Mouse (Mus musculus) forebrain, embryonic 13.5 days (tissue): ENCODE data around the gene Camsap1. TPM values are rescaled to one million over a fixed set of nuclear protein-coding genes. Genes with fewer than 3 reads are reported as not detected.

Source experiments
- ATAC-seq: fragments of 200-750 bp; cut with Nextera tagmentation; 2 replicates; pipeline ENCODE4 v1.8.0; 2017
- H3K27ac ChIP-seq: fragments of 300-500 bp; sonication (generic); 2 replicates; pipeline ENCODE4 v1.5.1; 2015; ENCODE audit warnings: inconsistent platforms, mild to moderate bottlenecking, moderate library complexity
- H3K27me3 ChIP-seq: fragments of 300-500 bp; sonication (generic); 2 replicates; pipeline ENCODE4 v1.6.1; 2015; ENCODE audit warnings: mild to moderate bottlenecking, inconsistent platforms
- H3K36me3 ChIP-seq: fragments of 300-500 bp; sonication (generic); 2 replicates; pipeline ENCODE4 v1.6.1; 2015; ENCODE audit warnings: mild to moderate bottlenecking, inconsistent platforms; ENCODE audit not compliant: poor library complexity, severe bottlenecking
- H3K4me1 ChIP-seq: fragments of 300-500 bp; sonication (generic); 2 replicates; pipeline ENCODE4 v1.6.1; 2015; ENCODE audit warnings: inconsistent platforms
- H3K4me2 ChIP-seq: fragments of 300-500 bp; sonication (generic); 2 replicates; pipeline ENCODE4 v1.6.1; 2015; ENCODE audit warnings: inconsistent platforms, mild to moderate bottlenecking, moderate library complexity
- H3K4me3 ChIP-seq: fragments of 300-500 bp; sonication (generic); 2 replicates; pipeline ENCODE4 v1.5.1; 2015; ENCODE audit warnings: mild to moderate bottlenecking, inconsistent platforms
- H3K9ac ChIP-seq: fragments of 300-500 bp; sonication (generic); 2 replicates; pipeline ENCODE4 v1.6.1; 2015; ENCODE audit warnings: mild to moderate bottlenecking, inconsistent platforms
- H3K9me3 ChIP-seq: fragments of 300-500 bp; sonication (generic); replicated peaks from 2 replicates; pipeline ENCODE4 v1.6.1; 2016; ENCODE audit warnings: inconsistent platforms
- WGBS: fragments of 180-500 bp; shearing (Covaris S2); methylation state at CpG from one replicate; pipeline ENCODE4 v1.1.7; 2015; 5-methylcytosine and 5-hydroxymethylcytosine counted together
- polyA plus RNA-seq: library from polyadenylated mRNA; unstranded; fragments of >200 nt; fragmentation: Nextera tagmentation; extraction: Ambion mirVana; gene quantifications from 2 replicates; pipeline ENCODE4 v1.2.1, GENCODE M21; 2015

Camsap1 gene
- polyA plus RNA-seq: 30.7 and 35.1 TPM in 2 replicates

DNA sequence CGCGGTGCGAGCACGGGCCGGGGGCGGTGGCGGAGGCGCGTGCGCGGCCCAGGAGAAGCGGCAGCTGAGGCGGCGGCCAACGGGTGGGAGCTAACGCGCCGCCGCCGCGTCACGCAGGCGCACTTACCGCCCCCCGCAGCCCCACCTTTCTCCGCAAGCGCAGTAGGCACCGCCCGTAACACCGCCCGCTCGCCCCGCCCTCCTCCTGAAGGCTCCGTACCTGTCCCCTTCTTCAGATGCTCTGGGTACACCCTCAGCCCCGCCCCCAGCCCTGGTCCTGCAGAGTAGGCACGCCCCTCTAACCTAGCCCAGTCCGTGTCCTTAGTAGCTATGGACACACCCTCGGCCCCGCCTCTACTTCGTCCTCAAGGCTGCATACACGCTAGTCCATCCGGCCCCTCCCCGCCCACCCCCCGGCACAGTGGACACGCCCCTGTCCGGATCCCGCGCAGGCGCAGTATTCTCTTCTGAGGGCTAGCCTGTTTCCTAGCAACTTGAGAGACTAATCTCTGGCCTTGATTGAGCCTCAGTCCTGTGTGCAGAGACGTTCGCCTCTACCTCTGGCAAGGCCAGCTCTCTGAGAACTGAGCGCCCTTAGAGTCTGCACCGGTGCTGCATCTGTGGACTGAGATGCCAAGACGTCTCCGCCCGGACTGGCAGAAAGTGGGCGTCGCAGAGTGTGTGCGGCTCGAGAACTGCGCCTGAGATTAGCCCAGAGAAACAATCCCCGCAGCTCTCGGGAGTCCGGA lies at the start of gene Camsap1:
Gene Camsap1 (minus strand): TSS at position 124 of the 749 bp plus-strand sequence.
- Histone ChIP-seq H3K27ac (peak within 1 kb of the TSS; percentile 96), H3K4me3 (peak within 1 kb of the TSS; percentile 82), H3K4me1 (peaks cover 48% of the 10 kb centered on the region), H3K27me3 (no peaks in the 10 kb centered on the region), H3K9me3 (no peaks in the 10 kb centered on the region), H3K36me3 (0 out of 2 replicates have a peak, but pooled peaks cover 3% of the 10 kb centered on the region), H3K4me2 (peak within 1 kb of the TSS; percentile 91), H3K9ac (peak within 1 kb of the TSS; percentile 99)
- peak; percentile 98 for ATAC-seq
- under 1% methylated on average over 54 of the region's 64 CpGs for WGBS

- H3K36me3 ChIP-seq: no peaks in the 10 kb centered on the region
These were observed 47.2 kb upstream of the Camsap1 start for GRCm38 (mm10) chr2:26030288-26030687.

DNA sequence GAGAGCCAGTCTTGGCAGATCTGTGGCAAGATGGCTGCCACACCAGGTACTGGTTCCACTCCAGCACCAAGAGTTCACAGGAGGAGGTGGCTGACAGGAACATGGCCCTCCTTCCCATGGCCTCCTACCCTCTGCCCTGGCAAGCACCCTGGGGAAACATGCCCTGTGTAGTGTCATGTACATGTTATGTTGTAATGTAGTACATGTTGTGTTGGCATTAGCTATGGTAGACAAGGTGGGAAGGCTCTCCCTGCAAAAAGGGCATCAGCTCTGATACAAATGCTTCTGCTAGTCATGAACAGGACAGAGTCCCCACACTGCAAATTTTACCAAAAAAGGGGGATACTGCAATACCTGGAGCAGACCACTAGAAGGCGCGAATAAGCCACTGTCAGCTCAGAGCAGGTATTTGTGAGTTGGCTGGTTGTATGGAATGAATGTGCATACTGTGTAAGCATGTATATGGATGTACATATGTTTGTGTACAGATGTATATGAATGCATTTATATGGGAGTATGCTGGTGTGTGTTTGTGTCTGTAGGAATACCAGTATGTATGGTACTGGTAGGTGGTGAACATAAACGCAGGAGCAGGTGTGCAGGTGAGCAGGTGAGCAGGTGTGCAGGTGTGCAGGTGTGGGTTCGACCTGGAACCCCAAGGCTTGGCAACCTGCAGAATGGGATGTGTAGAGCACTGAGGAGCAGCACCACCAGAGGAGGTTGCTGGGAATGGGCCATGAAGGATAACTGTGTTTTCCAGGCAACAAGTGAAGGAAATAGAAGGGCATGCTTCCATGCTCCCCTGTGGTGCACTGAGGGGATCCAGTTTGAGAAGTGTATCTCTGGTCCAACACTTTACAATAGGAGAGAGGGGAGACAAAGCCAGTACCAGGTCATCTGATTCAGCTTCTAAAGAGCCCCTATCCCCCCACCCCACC lies 41.3 kb upstream of the Camsap1 start:
- Histone ChIP-seq H3K27me3 (0 out of 2 replicates have a peak, but pooled peaks cover 2% of the 10 kb centered on the region), H3K4me3 (no peak overlapping the region), H3K9me3 (no peaks in the 10 kb centered on the region), H3K9ac (no peak overlapping the region), H3K4me2 (no peak overlapping the region), H3K4me1 (peaks cover 16% of the 10 kb centered on the region), H3K36me3 (no peaks in the 10 kb centered on the region), H3K27ac (no peak overlapping the region)
- WGBS: 36% methylated on average over 4 of the region's 4 CpGs
- ATAC-seq: no peak

More at GRCm38 (mm10) chr2:26030288-26030687, 47.2 kb upstream of the Camsap1 start:
- H3K4me1 ChIP-seq: no peaks in the 10 kb centered on the region
- no peaks in the 10 kb centered on the region for H3K9me3 ChIP-seq
- ATAC-seq: no peak
- WGBS: 48% methylated on average over 3 of the region's 3 CpGs
- H3K4me3 ChIP-seq: no peak overlapping the region
- H3K27me3 ChIP-seq: peaks cover 16% of the 10 kb centered on the region; the same call in 1 of the 2 replicates
- no peak overlapping the region for H3K9ac ChIP-seq
- H3K27ac ChIP-seq: no peak overlapping the region
- H3K4me2 ChIP-seq: no peak overlapping the region

DNA sequence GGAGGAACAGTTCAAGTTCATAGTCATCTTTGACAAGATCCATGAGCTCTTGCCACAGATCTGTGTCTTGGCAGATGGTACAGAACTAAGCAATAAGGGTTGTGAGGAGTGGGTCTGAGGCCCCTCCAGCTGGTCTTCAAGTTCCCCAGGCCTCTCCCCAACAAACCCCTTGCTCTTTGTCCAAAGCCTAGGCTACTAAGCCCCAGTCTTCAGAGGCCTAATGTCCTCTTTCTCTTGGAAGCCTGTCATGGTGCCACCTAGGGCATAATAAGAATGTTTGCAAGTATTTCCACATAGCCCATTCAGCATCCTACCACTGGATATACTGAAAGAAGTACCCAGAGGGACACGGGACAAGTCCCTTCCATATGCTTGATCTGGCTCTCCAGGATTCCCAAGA lies 39.5 kb upstream of the Camsap1 start:
- Histone ChIP-seq H3K9me3 (no peaks in the 10 kb centered on the region), H3K4me2 (no peak overlapping the region), H3K36me3 (peaks cover 3% of the 10 kb centered on the region; the same call in 1 of the 2 replicates), H3K9ac (no peak overlapping the region), H3K27ac (no peak overlapping the region), H3K4me1 (peaks cover 16% of the 10 kb centered on the region), H3K4me3 (no peak overlapping the region), H3K27me3 (0 out of 2 replicates have a peak, but pooled peaks cover 2% of the 10 kb centered on the region)
- WGBS: 79% methylated on average over 1 of the region's 1 CpGs
- no peak for ATAC-seq

- Histone ChIP-seq H3K4me1 (peaks cover 16% of the 10 kb centered on the region), H3K4me2 (peak overlapping the region; percentile 48; the same call in 1 of the 2 replicates), H3K27ac (no peak overlapping the region), H3K9ac (no peak overlapping the region), H3K27me3 (0 out of 2 replicates have a peak, but pooled peaks cover 2% of the 10 kb centered on the region), H3K4me3 (no peak overlapping the region), H3K9me3 (no peaks in the 10 kb centered on the region), H3K36me3 (peaks cover 3% of the 10 kb centered on the region; the same call in 1 of the 2 replicates)
- WGBS: 84% methylated on average over 8 of the region's 8 CpGs
- ATAC-seq: no peak
These were observed 39.1 kb upstream of the Camsap1 start for GRCm38 (mm10) chr2:26022258-26022565.

DNA sequence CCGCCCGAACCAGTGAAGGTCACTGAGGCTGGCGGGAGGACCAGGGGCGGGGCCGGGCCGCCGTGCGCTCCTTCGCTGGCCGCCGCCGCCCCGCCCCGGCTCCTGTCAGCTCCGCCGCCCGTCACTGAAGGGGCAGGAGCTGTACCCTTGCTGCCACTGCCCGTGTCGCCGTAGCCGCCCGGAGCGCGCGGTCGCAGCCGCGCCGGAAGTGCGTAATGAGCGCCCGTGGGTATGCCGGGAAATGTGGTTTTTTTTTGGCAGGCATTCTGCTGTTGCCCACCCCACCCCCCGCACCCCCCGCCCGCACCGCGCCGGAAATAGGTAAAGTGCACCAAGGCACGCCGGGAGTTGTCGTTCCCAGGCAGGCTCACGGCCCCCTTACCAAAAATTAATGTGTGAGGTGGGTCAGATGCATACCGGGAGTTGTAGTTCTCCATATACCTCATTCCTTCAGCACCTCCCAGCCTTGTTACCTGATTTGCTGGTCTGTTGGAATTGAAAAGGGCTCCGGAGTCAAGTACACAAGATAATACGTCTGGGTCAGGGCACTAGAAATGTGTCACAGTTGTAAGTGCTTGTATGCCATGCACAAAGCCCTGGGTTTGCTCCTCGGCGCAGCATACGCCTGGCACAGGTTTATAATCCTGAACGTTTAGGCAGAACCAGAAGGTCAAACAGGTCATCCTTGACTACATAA lies 38.6 kb upstream of the Camsap1 start, which contains the start of gene Ubac1:
Gene Ubac1 (minus strand): TSS at position 187 of the 697 bp plus-strand sequence.
- Histone ChIP-seq H3K4me1 (peaks cover 16% of the 10 kb centered on the region), H3K27ac (peak within 1 kb of the TSS; percentile 79), H3K9me3 (no peaks in the 10 kb centered on the region), H3K27me3 (0 out of 2 replicates have a peak, but pooled peaks cover 2% of the 10 kb centered on the region), H3K36me3 (peaks cover 3% of the 10 kb centered on the region; the same call in 1 of the 2 replicates), H3K9ac (peak within 1 kb of the TSS; percentile 79), H3K4me2 (peak within 1 kb of the TSS; percentile 95), H3K4me3 (peak within 1 kb of the TSS; percentile 85)
- peak; percentile 95 for ATAC-seq
- WGBS: 6% methylated on average over 49 of the region's 50 CpGs

DNA sequence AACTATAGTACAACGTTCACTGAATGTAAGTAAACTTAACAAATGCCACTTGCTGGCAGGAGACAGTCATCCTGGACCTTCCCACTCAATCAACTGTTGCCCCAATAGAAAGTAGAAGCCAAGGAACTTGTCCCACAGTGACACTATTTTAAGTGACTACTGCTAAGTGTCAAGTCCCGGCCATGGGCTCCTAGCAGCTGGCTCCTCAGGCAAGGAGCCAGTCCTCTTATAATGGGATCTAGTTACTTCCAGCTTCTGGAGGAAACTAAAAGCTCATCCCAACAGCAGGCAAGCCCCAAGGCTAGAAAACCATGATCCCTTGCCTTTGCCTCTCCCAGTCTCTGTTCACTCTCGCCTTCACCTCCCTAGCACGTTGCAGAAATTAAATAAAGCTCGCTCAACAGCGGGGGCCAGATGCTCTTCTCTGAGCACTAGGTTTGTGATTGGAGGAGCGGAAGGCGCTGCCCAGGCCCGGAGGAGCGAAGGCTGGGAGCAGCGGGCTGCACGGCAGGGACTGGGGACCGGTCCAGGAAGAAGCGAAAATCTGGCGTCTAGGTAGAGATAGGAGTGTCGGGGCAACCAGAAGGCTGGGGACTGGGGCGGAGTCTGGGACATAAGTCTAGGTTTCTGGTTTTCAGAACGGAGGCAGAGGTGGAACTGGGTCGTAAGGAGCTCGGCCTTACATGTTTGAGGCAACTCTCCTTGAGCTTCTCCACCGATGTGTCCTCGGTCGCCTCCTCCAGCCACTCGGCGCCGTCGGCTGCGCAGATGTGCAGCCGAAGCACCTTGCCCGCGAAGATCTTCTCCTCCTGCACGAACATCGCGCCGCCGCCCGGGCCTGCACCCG lies 37.9 kb upstream of the Camsap1 start:
- Histone ChIP-seq H3K4me1 (peaks cover 16% of the 10 kb centered on the region), H3K9me3 (no peaks in the 10 kb centered on the region), H3K36me3 (peaks cover 3% of the 10 kb centered on the region; the same call in 1 of the 2 replicates), H3K4me2 (peak overlapping the region; percentile 95), H3K27ac (peak overlapping the region; percentile 79), H3K4me3 (peak overlapping the region; percentile 85), H3K27me3 (0 out of 2 replicates have a peak, but pooled peaks cover 2% of the 10 kb centered on the region), H3K9ac (peak overlapping the region; percentile 79)
- no peak; the same call in none of the 2 replicates for ATAC-seq
- 2% methylated on average over 38 of the region's 38 CpGs for WGBS

- H3K4me3 ChIP-seq: no peak overlapping the region
- no peaks in the 10 kb centered on the region for H3K9me3 ChIP-seq
- no peaks in the 10 kb centered on the region for H3K27me3 ChIP-seq
- H3K9ac ChIP-seq: no peak overlapping the region
- no peak overlapping the region for H3K27ac ChIP-seq
- peak overlapping the region; percentile 95 for H3K4me2 ChIP-seq
- no peak for ATAC-seq
- H3K4me1 ChIP-seq: peaks cover 16% of the 10 kb centered on the region
- peaks cover 13% of the 10 kb centered on the region for H3K36me3 ChIP-seq
- 87% methylated on average over 3 of the region's 3 CpGs for WGBS
These were observed 36.8 kb upstream of the Camsap1 start for GRCm38 (mm10) chr2:26019923-26020322.

DNA sequence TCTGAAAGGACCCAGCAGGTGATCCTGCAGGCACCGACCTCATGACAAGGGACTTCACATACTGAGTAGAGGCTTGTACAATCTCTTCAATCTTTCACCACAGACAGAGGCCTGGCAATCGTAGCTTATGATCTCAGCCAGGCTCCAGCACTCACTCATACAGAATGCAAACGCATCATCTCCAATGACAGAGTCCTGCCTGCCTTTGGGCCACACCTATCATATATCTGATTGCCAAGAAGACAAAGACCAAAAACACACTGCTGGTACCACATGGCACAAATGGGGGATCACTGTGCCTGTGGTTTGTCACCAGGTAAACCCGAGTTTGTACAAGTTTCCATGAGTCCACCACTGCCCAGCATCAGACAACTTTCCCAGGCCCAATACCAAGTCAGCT lies 34.2 kb upstream of the Camsap1 start:
- ATAC-seq: no peak
- Histone ChIP-seq H3K27me3 (no peaks in the 10 kb centered on the region), H3K36me3 (peaks cover 37% of the 10 kb centered on the region), H3K4me2 (no peak overlapping the region), H3K27ac (no peak overlapping the region), H3K4me3 (no peak overlapping the region), H3K9me3 (no peaks in the 10 kb centered on the region), H3K9ac (peak overlapping the region; percentile 30; the same call in 1 of the 2 replicates), H3K4me1 (peaks cover 16% of the 10 kb centered on the region)
- 81% methylated on average over 4 of the region's 4 CpGs for WGBS

- H3K36me3 ChIP-seq: peaks cover 73% of the 10 kb centered on the region
- no peak for ATAC-seq
- H3K9ac ChIP-seq: no peak overlapping the region
- no peak overlapping the region for H3K4me3 ChIP-seq
- H3K27me3 ChIP-seq: no peaks in the 10 kb centered on the region
- no peak overlapping the region for H3K27ac ChIP-seq
- H3K9me3 ChIP-seq: no peaks in the 10 kb centered on the region
- no peaks in the 10 kb centered on the region; the same call in 1 of the 2 replicates for H3K4me1 ChIP-seq
- H3K4me2 ChIP-seq: no peak overlapping the region
- 96% methylated on average over 3 of the region's 3 CpGs for WGBS
These were observed 30.6 kb upstream of the Camsap1 start for GRCm38 (mm10) chr2:26013674-26014073.

DNA sequence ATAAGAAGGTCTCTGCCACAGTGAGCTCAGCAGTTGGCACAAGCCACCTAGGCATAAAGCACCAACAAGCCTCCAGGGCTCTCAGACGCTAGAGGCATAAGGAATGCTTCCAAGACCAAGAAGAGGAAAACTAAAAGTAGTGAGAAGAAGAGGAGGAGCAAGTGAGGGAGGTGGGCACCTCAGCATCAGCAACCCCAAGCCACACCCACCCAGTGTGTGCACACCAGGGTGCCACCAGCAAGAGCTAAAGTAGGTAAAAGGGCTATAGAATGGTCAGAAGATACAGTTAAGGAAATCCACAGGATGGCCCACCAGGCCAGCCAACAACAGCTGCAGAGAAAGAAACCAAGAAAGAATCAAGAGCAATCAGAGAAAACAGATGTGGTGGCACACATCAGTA lies 28.3 kb upstream of the Camsap1 start:
- no peaks in the 10 kb centered on the region for H3K9me3 ChIP-seq
- H3K36me3 ChIP-seq: peaks cover 93% of the 10 kb centered on the region
- H3K27ac ChIP-seq: no peak overlapping the region
- H3K4me1 ChIP-seq: no peaks in the 10 kb centered on the region
- H3K27me3 ChIP-seq: no peaks in the 10 kb centered on the region
- ATAC-seq: no peak
- 64% methylated on average over 1 of the region's 1 CpGs for WGBS
- H3K4me2 ChIP-seq: no peak overlapping the region
- no peak overlapping the region for H3K9ac ChIP-seq
- H3K4me3 ChIP-seq: no peak overlapping the region
